Mouse (Mus musculus): ENCODE measurements around the gene Socs2. TPM values are rescaled to one million over a fixed set of nuclear protein-coding genes. Genes with fewer than 3 reads are reported as not detected.

Socs2 gene
- polyA plus RNA-seq (2014; fragmentation: Illumina TruSeq; extraction: RNeasy Lipid Tissue Mini Kit (QIAGEN cat#74804)) = 692 TPM

DNA sequence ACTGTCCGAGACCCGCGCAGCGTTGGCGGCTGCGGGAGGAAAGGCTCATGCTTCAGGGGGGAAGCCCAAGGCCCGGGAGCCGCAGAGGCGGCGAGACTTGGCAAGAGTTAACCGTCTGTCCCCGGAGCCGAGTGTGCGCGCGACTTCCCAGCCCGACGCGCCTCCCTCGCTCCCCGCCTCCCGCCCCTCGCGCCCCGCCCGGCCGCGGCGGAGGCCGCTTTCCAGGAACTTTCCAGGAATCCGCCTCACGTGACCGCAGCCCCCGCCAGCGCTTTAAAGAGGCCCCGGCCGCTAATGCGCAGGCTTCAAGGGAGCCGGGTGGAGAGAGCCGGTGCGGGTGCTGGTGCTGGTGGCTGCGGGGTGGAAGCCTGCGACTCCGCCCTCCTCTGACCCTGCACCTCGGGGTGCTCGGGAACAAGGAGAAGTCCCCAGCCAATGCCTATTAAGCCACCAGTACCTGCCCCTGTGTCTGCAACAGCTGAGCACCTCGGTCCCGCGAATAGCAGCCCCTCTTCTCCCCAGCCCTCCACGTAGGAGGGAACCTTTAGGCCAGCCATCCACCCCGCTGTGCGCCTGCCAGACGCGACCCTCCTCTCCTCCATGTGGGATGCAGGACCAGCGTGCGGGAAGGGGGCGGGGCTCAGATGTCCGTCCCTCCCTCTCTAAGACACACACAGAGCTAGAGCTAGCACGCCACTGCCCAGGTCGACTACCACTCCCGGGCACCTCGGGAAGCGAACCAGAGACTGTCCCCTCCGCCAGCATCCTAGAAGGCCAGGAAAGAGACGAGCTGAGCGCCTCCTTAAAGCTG is at the start of gene Socs2:
Socs2 (minus strand) TSS at position 496 of the 811 bp plus-strand sequence.

Other genes starting within 250 kb of the Socs2 start
- 16.0 TPM for gene Cradd, start 93.0 kb downstream of the Socs2 start, polyA plus RNA-seq (2014; fragmentation: Illumina TruSeq; extraction: RNeasy Lipid Tissue Mini Kit (QIAGEN cat#74804))
- 152 TPM for gene Mrpl42, start 84.8 kb upstream of the Socs2 start, polyA plus RNA-seq (2014; fragmentation: Illumina TruSeq; extraction: RNeasy Lipid Tissue Mini Kit (QIAGEN cat#74804))
- gene Ube2n, start 98.0 kb upstream of the Socs2 start, polyA plus RNA-seq (2014; fragmentation: Illumina TruSeq; extraction: RNeasy Lipid Tissue Mini Kit (QIAGEN cat#74804)) = 769 TPM
- 451 TPM for gene Nudt4, start 147.0 kb upstream of the Socs2 start, polyA plus RNA-seq (2014; fragmentation: Illumina TruSeq; extraction: RNeasy Lipid Tissue Mini Kit (QIAGEN cat#74804))

Measured in ovary, adult 10 weeks (tissue).